Mouse (Mus musculus) liver, embryonic 14.5 days (tissue): Measurements from ENCODE around the gene Prex1.

Experiments used
- CTCF ChIP-seq: IDR thresholded peaks from 2 replicates; pipeline ENCODE4 v1.5.1; 2016; ENCODE audit warnings: antibody characterized with exemption, low read depth, control low read depth
- EP300 ChIP-seq: IDR thresholded peaks from 2 replicates; pipeline ENCODE4 v1.6.1; 2016; ENCODE audit warnings: antibody characterized with exemption, low read depth

DNA sequence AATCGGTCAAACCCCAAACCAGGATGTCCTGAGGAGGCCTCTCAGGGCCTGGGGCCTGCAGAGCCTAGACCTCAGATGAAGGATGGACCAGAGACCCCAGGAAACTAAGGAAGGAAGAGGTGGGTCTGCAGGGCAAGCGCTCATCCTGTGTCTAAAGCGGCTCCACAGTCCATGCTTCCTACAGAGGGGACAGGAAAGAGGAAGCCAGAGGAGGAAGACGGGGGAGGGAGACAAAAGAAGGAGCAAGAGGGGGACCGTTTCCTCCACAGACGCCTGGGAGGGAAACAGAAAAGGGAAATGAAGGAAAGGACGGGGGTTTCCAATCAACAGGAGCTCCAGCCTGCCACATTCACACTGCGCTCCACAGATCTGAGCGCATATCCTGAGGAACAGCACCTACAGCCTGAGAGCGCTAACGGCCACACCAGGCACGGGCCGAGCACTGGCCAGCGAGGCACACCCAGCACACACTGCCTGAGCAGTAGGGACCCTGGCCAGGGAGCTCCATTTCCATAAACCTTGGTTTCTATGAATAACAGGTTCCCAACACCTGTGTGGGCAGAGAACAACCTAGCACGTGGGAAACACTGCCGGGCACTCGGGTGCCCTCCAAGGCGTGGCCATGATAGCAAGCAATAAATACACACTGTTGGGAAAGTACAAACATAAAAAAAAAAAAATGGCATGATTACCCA is 74.5 kb downstream of the Prex1 start:
- TF ChIP-seq CTCF (no peak), EP300 (no peak)
